Mouse (Mus musculus) right cerebral cortex, postnatal 10 days (tissue): ENCODE measurements around the gene Ptprs.

Experiments used
- DNase-seq, 2 experiments: peaks; one replicate each; pipeline ENCODE4 v3.0.0; 2021; ENCODE audit warnings: low spot score in 2 of 2

The Ptprs gene

DNA sequence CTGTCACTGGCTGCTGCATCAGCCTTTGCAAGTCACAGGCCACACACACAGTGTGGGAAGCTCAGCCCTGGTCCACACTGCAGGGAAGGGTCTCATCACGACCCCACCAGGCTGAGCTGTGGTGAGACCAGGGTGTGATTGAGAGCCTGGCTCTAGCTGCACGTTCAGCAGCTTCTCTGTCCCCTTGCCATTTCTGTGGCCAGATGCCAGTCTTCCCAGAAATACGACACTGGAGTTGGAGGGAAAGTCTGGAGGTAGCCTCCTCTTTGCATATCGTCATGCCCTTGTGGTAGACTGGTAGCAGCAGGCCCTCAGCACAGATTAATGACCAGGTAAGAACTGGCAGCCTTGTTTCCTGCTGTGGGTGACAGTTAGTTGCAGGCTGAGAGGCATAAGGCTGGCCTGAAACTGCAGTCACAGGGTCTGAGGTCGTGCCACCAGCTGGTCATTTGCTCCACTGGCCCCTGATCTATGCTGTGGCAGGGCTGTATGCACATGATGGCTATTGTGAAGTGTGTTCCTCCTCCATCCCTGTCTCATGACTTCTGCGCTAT, 96.9 kb downstream of the Ptprs start:
- DNase-seq: no peak

DNA sequence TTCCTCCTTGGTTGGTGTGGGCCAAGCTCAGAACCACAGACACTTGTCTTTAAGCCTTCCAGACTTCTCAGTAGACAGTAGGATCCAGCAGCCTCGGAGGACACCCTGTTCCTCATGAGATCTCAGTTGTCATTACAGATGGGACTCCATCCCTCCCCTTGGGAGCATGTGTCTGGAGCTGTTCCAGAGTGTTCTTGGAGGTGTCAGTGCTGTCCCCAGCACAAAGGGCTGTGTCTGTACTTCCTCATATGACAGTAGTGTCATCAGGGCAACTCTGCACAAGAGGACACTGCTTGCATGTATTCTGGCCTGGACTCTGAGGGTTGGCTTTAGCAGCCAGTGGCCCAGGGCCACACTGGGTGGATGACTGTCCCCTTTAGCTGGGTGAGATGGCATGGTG, 101.4 kb downstream of the Ptprs start:
- no peak for DNase-seq

DNA sequence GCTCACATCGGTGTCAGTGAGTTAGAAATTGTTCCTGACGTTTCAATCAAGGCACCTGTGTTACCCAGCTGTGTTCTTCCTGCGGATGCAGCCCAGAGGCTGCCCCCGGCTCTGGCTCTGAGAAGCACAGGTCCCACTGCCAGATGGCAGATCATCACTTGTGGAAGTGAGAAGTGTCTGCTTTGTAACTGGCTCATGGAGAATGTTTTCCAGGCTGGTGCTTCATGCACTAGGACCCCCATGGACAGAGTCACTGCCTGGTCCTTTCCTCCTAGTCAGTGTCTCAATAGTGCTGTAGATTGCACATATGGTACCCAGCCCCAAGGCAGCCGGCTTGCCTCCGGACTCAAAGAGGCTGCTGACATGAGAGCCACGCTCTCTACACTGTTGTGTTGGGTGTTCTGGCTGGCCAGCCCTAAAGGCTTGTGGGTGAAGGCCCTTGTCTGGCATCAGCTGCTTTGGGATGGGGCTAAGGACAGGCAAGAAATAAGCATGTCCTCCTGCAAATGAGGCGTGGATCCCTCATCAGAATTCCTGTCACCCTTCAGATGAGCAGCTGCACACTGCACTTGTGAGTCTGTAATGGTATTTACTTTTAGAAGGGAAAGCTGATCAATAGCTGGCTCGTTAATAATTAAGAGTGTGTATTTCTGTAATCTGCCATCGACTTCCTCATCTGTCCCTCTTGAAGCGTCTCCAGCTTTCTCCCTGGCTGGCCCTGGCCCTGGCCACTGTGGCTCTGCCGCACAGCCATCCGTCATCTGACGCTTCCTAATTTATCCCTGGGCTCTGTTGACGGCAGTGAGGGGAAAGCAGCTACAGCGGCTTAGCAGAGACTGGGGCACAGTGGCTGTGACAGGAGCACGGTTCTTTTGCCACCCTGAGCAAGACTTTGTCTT, 102.9 kb downstream of the Ptprs start:
- no peak for DNase-seq

DNA sequence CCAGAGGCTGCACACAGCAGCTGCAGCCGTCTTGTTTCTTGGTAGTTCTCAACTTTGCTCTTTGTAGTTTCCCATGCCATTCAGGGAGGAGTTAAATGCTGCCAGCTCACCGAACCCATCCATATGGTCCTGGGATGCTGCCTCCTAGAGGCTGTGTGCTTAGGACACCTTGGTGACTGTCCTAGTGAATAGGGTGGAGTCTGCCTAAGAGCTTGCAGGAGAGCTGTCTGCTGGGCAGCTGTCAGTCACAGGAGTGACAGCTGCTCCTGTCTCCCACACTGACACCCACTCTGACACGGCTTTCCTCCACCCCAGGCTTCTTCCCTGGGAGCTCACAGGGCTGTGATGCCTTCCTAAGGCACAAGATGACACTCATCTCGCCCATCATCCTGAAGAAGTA, 104.2 kb downstream of the Ptprs start:
- DNase-seq: no peak

DNA sequence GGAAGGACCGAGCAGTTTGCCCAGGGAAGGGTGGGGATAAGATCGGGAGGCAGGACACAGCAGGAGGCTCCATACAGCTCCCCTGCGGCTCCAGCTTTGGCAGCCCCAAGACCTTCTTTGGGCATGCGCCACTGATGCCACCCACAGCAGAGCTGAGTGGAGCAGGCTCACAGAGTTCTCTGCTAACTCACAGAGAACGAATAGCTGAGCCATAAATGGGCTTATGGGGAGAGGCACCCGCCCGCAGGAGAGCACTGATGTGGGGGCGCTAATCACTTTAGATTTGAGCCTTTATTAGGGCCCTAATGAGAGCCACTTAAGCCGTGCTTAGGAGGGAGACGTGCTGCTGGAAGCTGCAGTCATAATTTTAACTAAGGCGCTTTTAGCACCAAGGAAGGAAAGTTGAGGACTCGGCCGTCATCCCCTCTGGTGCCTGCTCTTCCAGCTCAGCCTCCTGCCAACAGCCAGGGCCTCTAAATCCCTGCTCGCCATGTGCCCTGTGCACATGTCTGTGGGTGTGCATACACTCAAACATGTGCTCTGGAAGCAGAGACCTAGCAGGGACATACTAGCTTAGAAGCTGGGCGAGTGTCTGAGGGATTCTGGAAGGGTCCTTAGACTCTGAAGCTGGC, 105.1 kb downstream of the Ptprs start:
- DNase-seq: peak; percentile 78 to 79

DNA sequence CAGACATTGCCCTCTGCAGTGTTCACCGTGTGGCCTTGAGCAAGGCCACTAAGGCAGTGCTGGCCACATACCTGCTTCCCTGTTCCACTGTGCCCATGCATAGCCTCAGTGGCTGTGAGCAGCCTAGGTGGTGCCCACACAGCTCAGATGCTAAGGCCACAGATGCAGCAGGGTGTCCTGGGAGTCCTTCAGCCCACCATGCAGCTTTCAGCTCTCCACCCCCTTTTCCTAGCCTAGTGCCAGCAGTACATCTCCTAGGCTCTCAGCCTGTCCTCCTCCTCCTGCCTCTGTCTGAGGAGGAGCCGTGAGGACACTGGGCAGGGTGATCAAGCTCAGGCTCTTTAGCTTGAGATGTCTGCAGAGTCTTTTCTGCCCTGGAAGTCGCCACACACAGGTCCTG, 106.2 kb downstream of the Ptprs start:
- no peak for DNase-seq

DNA sequence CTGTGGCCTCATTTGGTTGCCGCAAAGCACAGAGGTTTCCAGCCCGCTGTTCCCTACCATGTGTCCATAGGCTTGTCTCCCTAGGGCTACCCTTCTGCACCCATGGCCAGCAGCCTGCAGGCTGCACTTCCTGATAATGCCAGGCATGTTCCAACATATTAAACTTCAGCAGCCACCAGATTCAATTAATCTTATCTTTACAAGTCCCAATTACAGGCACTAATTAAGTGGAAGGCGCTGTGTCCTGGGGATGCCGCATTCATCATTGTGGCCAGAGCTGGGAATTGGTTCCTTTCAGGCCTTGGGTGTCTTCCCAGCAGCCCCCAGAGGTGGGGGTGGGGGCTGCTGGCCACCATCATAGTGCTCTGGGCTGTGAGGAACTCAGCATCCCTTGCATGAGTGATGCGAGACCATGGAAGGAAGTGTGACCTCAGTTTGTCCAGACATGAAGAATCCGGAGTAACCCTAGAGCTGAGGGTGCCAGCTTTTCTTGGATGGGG, 107.9 kb downstream of the Ptprs start:
- no peak for DNase-seq

DNA sequence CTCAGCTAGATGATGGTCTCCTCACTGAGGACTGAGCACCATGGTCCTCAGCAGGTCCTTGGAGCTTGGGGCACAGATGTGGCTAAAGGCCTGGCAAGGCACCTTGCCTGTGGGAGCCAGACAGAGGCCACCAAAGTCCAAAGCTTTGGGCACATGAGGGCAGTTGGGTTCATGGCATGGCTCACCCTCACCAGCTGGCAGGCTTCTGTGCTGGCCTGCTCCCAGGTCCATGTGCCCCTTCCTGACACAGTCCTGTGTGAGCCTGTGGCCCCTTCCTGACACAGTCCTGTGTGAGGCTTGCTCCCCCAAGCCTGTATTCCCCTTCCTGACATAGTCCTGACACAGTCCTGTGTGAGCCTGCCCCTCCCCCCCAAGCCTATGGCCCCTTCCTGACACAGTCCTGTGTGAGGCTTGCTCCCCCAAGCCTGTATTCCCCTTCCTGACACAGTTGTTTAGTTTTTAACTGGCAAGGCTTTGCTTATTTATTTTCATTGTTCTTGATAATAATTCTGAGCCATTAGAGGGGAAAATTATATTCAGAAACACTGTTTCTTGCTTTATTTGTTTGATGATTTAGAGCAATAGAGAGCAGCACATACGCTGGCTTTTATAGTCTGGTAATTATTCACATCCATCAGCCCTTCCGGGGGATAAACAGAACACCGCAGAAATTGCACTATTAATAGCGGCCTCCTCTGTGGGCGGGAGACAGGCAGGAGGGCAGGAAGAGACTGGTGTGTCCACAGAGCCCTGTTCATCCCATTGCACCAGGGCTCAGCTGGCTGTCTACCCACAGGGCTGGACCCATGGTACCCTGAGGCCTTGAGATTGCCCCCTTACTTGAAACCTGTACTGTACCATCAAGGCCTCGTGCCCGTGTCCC, 110.3 kb downstream of the Ptprs start:
- DNase-seq: no peak
